Mouse (Mus musculus) CH12.LX (cell line): Measurements from ENCODE around the gene Ebf1. TPM values are rescaled to one million over a fixed set of nuclear protein-coding genes. Genes with fewer than 3 reads are reported as not detected.

Source experiments
- DNase-seq: peaks from one replicate; pipeline ENCODE4 v3.0.0-alpha.2; 2013; ENCODE audit errors: extremely low read depth
- H3K27ac ChIP-seq: 2 replicates; pipeline ENCODE4 v1.5.1; 2012; ENCODE audit warnings: low read depth, mild to moderate bottlenecking, control low read depth, moderate library complexity; ENCODE audit not compliant: insufficient read depth
- H3K27me3 ChIP-seq: replicated peaks from 2 replicates; pipeline ENCODE3; 2012; ENCODE audit warnings: inconsistent platforms
- H3K36me3 ChIP-seq, 2 experiments: replicated peaks in 1 of 2; 2 replicates each; pipeline versions ENCODE3 to v1.6.1; 2012; ENCODE audit warnings: inconsistent platforms in 1 of 2, low read length in 1 of 2, mild to moderate bottlenecking in 1 of 2, mixed read lengths in 1 of 2, moderate library complexity in 1 of 2; ENCODE audit not compliant: control insufficient read depth in 1 of 2, insufficient read depth in 1 of 2
- H3K4me1 ChIP-seq, 2 experiments: 2 replicates each; pipeline ENCODE4 v1.6.1; 2012; ENCODE audit warnings: inconsistent platforms in 1 of 2, moderate library complexity in 1 of 2; ENCODE audit not compliant: insufficient read depth in 2 of 2, control insufficient read depth in 1 of 2
- H3K4me2 ChIP-seq: 2 replicates; pipeline ENCODE4 v1.6.1; 2012; ENCODE audit warnings: low read depth, mild to moderate bottlenecking, control low read depth; ENCODE audit not compliant: poor library complexity, insufficient read depth, severe bottlenecking
- H3K4me3 ChIP-seq, 3 experiments: fragments of 150-350 bp in 1 of 3; sonication (generic) in 1 of 3; replicated peaks in 1 of 3; 2 replicates each; pipeline versions ENCODE3 to v1.5.1; 2011 to 2012; ENCODE audit warnings: low read depth in 2 of 3, low read length in 2 of 3, mild to moderate bottlenecking in 2 of 3, moderate library complexity in 2 of 3, control low read depth in 1 of 3, improper control_type of control experiment in 1 of 3, inconsistent platforms in 1 of 3, mixed read lengths in 1 of 3; ENCODE audit not compliant: poor library complexity in 1 of 3
- H3K79me2 ChIP-seq: replicated peaks from 2 replicates; pipeline ENCODE4 v1.6.1; 2012; ENCODE audit warnings: mild to moderate bottlenecking, moderate library complexity; ENCODE audit not compliant: control insufficient read depth, poor library complexity, insufficient read depth, severe bottlenecking; ENCODE audit errors: extremely low read depth
- H3K9ac ChIP-seq: 2 replicates; pipeline ENCODE4 v1.6.1; 2012; ENCODE audit warnings: low read depth, mild to moderate bottlenecking, control low read depth, moderate library complexity; ENCODE audit not compliant: insufficient read depth
- H3K9me3 ChIP-seq: replicated peaks from 2 replicates; pipeline ENCODE3; 2012; ENCODE audit warnings: low read length, inconsistent platforms, mixed read lengths
- CTCF ChIP-seq, 2 experiments: IDR thresholded peaks in 1 of 2; conservative IDR thresholded peaks in 1 of 2; 2 replicates each; pipeline ENCODE4 v1.5.1; 2011 to 2012; ENCODE audit warnings: low read depth in 2 of 2, low read length in 2 of 2, improper control_type of control experiment in 1 of 2, inconsistent platforms in 1 of 2, mild to moderate bottlenecking in 1 of 2, moderate library complexity in 1 of 2
- GABPA ChIP-seq: IDR thresholded peaks from 2 replicates; pipeline ENCODE4 v1.6.1; 2012; ENCODE audit warnings: low read depth, low read length, improper control_type of control experiment, inconsistent platforms; ENCODE audit not compliant: insufficient replicate concordance
- JUN ChIP-seq: IDR thresholded peaks from 2 replicates; pipeline ENCODE4 v1.6.1; 2011; ENCODE audit warnings: low read depth, mild to moderate bottlenecking, low read length, improper control_type of control experiment, moderate library complexity; ENCODE audit not compliant: insufficient read depth
- JUND ChIP-seq: conservative IDR thresholded peaks from 2 replicates; pipeline ENCODE4 v1.6.1; 2011; ENCODE audit warnings: low read depth, low read length, improper control_type of control experiment
- MAX ChIP-seq: IDR thresholded peaks from 2 replicates; pipeline ENCODE4 v1.6.1; 2011; ENCODE audit warnings: low read length, improper control_type of control experiment
- MXI1 ChIP-seq: IDR thresholded peaks from 2 replicates; pipeline ENCODE4 v1.6.1; 2011; ENCODE audit warnings: mild to moderate bottlenecking, low read depth, low read length, improper control_type of control experiment
- MYC ChIP-seq: IDR thresholded peaks from 2 replicates; pipeline ENCODE4 v1.6.1; 2011; ENCODE audit warnings: low read depth, mild to moderate bottlenecking, improper control_type of control experiment, low read length
- NELFE ChIP-seq: IDR thresholded peaks from 2 replicates; pipeline ENCODE4 v1.6.1; 2011; ENCODE audit warnings: low read depth, low read length, improper control_type of control experiment
- RAD21 ChIP-seq: IDR thresholded peaks from 2 replicates; pipeline ENCODE4 v1.6.1; 2011; ENCODE audit warnings: low read depth, mild to moderate bottlenecking, low read length, improper control_type of control experiment, moderate library complexity
- TBP ChIP-seq: conservative IDR thresholded peaks from 2 replicates; pipeline ENCODE4 v1.6.1; 2011; ENCODE audit warnings: low read depth, low read length, improper control_type of control experiment
- ZKSCAN1 ChIP-seq: IDR thresholded peaks from 2 replicates; pipeline ENCODE4 v1.6.1; 2012; ENCODE audit warnings: low read depth, inconsistent platforms, low read length, improper control_type of control experiment, borderline replicate concordance
- ZMIZ1 ChIP-seq: IDR thresholded peaks from 2 replicates; pipeline ENCODE4 v1.6.1; 2012; ENCODE audit warnings: low read depth, mild to moderate bottlenecking, inconsistent platforms, low read length, improper control_type of control experiment
- ZNF384 ChIP-seq: IDR thresholded peaks from 2 replicates; pipeline ENCODE4 v1.6.1; 2012; ENCODE audit warnings: low read depth, low read length, improper control_type of control experiment, inconsistent platforms
- dilution Hi-C: fragments of 300-500 bp; cut with MboI; formaldehyde crosslinking; loops from 2 replicates; pipeline ENCODE4 v1.14.3; 2020; ENCODE audit warnings: low sequenced_read_pairs; ENCODE audit not compliant: extremely low pct_unique_long_range_greater_than_20kb, extremely low pct_ligation_motif_present
- in situ Hi-C: fragments of 300-500 bp; cut with MboI; formaldehyde crosslinking; loops from 3 replicates; pipeline ENCODE4 v1.14.3; 2019; ENCODE audit warnings: low sequenced_read_pairs, low pct_ligation_motif_present, low pct_unique_long_range_greater_than_20kb, mixed read lengths
- polyA plus RNA-seq: library from polyadenylated mRNA; unstranded; fragments of >175 nt; gene quantifications from 2 replicates; pipeline ENCODE4 v1.2.1, GENCODE M21; 2012; ENCODE audit warnings: low read depth; ENCODE audit not compliant: insufficient read length
- total RNA-seq, 2 experiments: library from RNA; depleted of rRNA; stranded (reverse); fragments of 300-350 nt in 1 of 2; fragments of >200 nt in 1 of 2; gene quantifications; 2 replicates each; pipeline ENCODE4 v1.2.3; 2012 to 2014

The Ebf1 gene
- total and polyA plus RNA-seq, 3 experiments, result 37.8 to 60.7 (median 42.8) TPM

GRCm38 (mm10) chr11:45008760-45009159 lies 391.6 kb downstream of the Ebf1 start:
- H3K9me3 ChIP-seq, result peaks cover 2% of the 10 kb centered on the region
- no peak overlapping the region for H3K27ac ChIP-seq
- TF ChIP-seq MXI1, result no peak
- 0 out of 2 replicates have a peak, but pooled peaks have one; percentile 9 for TF ChIP-seq ZMIZ1
- TF ChIP-seq, all 38 proteins: peak for 1
- H3K79me2 ChIP-seq, result no peaks in the 10 kb centered on the region
- H3K9ac ChIP-seq, result no peak overlapping the region
- DNase-seq, result no peak
- H3K27me3 ChIP-seq, result no peaks in the 10 kb centered on the region
- in situ Hi-C loops, result no loop called here
- dilution Hi-C loops, result no loop called here
- H3K4me2 ChIP-seq, result no peak overlapping the region
- H3K4me3 ChIP-seq, result no peak overlapping the region
- H3K4me1 ChIP-seq, result peaks cover 2 to 15% of the 10 kb centered on the region in 2 experiments; a peak in 3 of 4 replicates
- H3K36me3 ChIP-seq, result peaks cover 8 to 27% of the 10 kb centered on the region in 2 experiments

GRCm38 (mm10) chr11:45012081-45012480 lies 395.0 kb downstream of the Ebf1 start:
- H3K4me2 ChIP-seq, result no peak overlapping the region
- no peaks in the 10 kb centered on the region for H3K79me2 ChIP-seq
- no peak for DNase-seq
- in situ Hi-C loops, result loop anchor here (5.0 to 10.0 kb wide), 2 partner anchors 400 to 533 kb away; no protein-coding TSS in a partner anchor
- no peaks in the 10 kb centered on the region for H3K27me3 ChIP-seq
- H3K9me3 ChIP-seq, result peaks cover 5% of the 10 kb centered on the region
- no peak overlapping the region for H3K27ac ChIP-seq
- H3K4me3 ChIP-seq, result no peak overlapping the region
- H3K9ac ChIP-seq, result no peak overlapping the region
- H3K36me3 ChIP-seq, result peaks cover 0 to 6% of the 10 kb centered on the region in 2 experiments
- dilution Hi-C loops, result no loop called here
- no peak for TF ChIP-seq GABPA
- no peak for TF ChIP-seq ZKSCAN1
- no peak for TF ChIP-seq JUND
- TF ChIP-seq MAX, result no peak
- no peak for TF ChIP-seq RAD21
- no peak for TF ChIP-seq ZNF384
- no peak for TF ChIP-seq JUN
- no peak for TF ChIP-seq MXI1
- TF ChIP-seq, all 38 proteins: peak for 0
- H3K4me1 ChIP-seq, result peaks cover 2 to 10% of the 10 kb centered on the region in 2 experiments; a peak in 3 of 4 replicates

- Histone ChIP-seq H3K9me3 (peaks cover 5% of the 10 kb centered on the region), H3K27me3 (no peaks in the 10 kb centered on the region), H3K79me2 (no peaks in the 10 kb centered on the region), H3K4me2 (no peak overlapping the region), H3K27ac (no peak overlapping the region), H3K4me1 (no peaks in the 10 kb centered on the region), H3K4me3 (no peak overlapping the region), H3K36me3 (no peaks in the 10 kb centered on the region), H3K9ac (no peak overlapping the region)
- dilution Hi-C loops (no loop called here), in situ Hi-C loops (loop anchor here (10.0 kb wide), 1 partner anchor 527 kb away; no protein-coding TSS in a partner anchor)
- DNase-seq, result no peak
- TF ChIP-seq MYC, result no peak
- no peak for TF ChIP-seq TBP
- no peak for TF ChIP-seq ZNF384
- TF ChIP-seq ZKSCAN1, result no peak
- no peak for TF ChIP-seq CTCF (conservative IDR thresholded peaks at IDR 0.05 in 1 of 2, IDR thresholded peaks at IDR 0.05 in 1 of 2; ENCODE audit: low read depth in 2 of 2, low read length in 2 of 2)
- no peak for TF ChIP-seq NELFE
These were observed 400.4 kb downstream of the Ebf1 start for GRCm38 (mm10) chr11:45017493-45017892.
